Mouse (Mus musculus) cerebellum, adult 18-20 months (tissue): Measurements from ENCODE around the gene Mup2.
"Not testable (repeated sequence)": the region's sequence is repeated elsewhere in the genome, so short reads cannot be mapped to it uniquely, and the experiment has no call there.

Source experiments
- DNase-seq, 2 experiments: peaks; one replicate each; pipeline ENCODE4 v3.0.0; 2021

Gene Mup2

DNA sequence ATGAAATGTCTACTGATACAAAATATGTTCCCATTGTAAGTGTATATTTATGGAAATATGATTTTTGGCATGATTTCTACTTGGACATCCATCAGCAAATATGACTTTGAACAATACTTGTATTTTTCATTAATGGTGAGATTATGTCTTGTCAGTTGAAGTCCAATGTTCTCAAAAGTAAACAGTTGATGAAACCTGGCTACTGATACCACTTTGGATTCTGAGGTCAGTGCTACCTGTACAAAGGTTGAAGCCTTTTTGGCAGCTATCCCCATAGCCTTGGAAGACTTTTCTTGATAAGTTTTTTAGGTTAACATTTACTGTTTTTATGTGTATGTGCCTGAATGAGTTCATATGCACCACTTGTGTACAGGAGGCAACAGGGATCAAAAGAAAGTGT lies at the start of gene Mup2:
Mup2 (minus strand) TSS at position 101 of the 400 bp plus-strand sequence.
- DNase-seq, result not testable (repeated sequence)
